Mouse (Mus musculus): ENCODE measurements around the gene Rasgef1a. TPM values are rescaled to one million over a fixed set of nuclear protein-coding genes. Genes with fewer than 3 reads are reported as not detected.

The Rasgef1a gene
- polyA plus RNA-seq, 1 experiment from 2014 or later: 6.5 TPM

- H3K36me3 ChIP-seq (ENCODE audit: control insufficient read depth, insufficient read depth, low read length): no peaks in the 10 kb centered on the region
- H3K27ac ChIP-seq (ENCODE audit: low read depth, low read length): no peak overlapping the region
- ATAC-seq: no peak
- H3K4me2 ChIP-seq (ENCODE audit: low read length): no peak overlapping the region
- 28% methylated on average over 4 of the region's 4 CpGs for WGBS
- H3K27me3 ChIP-seq (replicated peaks; ENCODE audit: control insufficient read depth, insufficient read depth, low read length): no peaks in the 10 kb centered on the region
- H3K9ac ChIP-seq (ENCODE audit: low read depth, low read length): no peak overlapping the region
- no peaks in the 10 kb centered on the region for H3K9me3 ChIP-seq (ENCODE audit: control insufficient read depth, low read length)
- H3K4me1 ChIP-seq (ENCODE audit: control insufficient read depth, insufficient read depth, low read depth, low read length): no peaks in the 10 kb centered on the region
- H3K4me3 ChIP-seq (ENCODE audit: low read length): no peak overlapping the region
These were observed 33.9 kb downstream of the Rasgef1a start for GRCm38 (mm10) chr6:118045180-118045579.

GRCm38 (mm10) chr6:118045892-118046291 is 34.7 kb downstream of the Rasgef1a start:
- ATAC-seq: no peak
- Histone ChIP-seq H3K9ac (ENCODE audit: low read depth, low read length) (no peak overlapping the region), H3K4me1 (ENCODE audit: control insufficient read depth, insufficient read depth, low read depth, low read length) (no peaks in the 10 kb centered on the region), H3K4me2 (ENCODE audit: low read length) (no peak overlapping the region), H3K4me3 (ENCODE audit: low read length) (no peak overlapping the region), H3K27ac (ENCODE audit: low read depth, low read length) (no peak overlapping the region), H3K36me3 (ENCODE audit: control insufficient read depth, insufficient read depth, low read length) (no peaks in the 10 kb centered on the region), H3K27me3 (replicated peaks; ENCODE audit: control insufficient read depth, insufficient read depth, low read length) (no peaks in the 10 kb centered on the region), H3K9me3 (ENCODE audit: control insufficient read depth, low read length) (no peaks in the 10 kb centered on the region)
- WGBS: 67% methylated on average over 7 of the region's 7 CpGs

GRCm38 (mm10) chr6:118046511-118046910 is 35.3 kb downstream of the Rasgef1a start:
- Histone ChIP-seq H3K4me1 (ENCODE audit: control insufficient read depth, insufficient read depth, low read depth, low read length) (no peaks in the 10 kb centered on the region), H3K36me3 (ENCODE audit: control insufficient read depth, insufficient read depth, low read length) (no peaks in the 10 kb centered on the region), H3K9ac (ENCODE audit: low read depth, low read length) (no peak overlapping the region), H3K9me3 (ENCODE audit: control insufficient read depth, low read length) (no peaks in the 10 kb centered on the region), H3K27ac (ENCODE audit: low read depth, low read length) (no peak overlapping the region), H3K27me3 (replicated peaks; ENCODE audit: control insufficient read depth, insufficient read depth, low read length) (no peaks in the 10 kb centered on the region), H3K4me3 (ENCODE audit: low read length) (no peak overlapping the region), H3K4me2 (ENCODE audit: low read length) (no peak overlapping the region)
- ATAC-seq: no peak
- 87% methylated on average over 3 of the region's 3 CpGs for WGBS

GRCm38 (mm10) chr6:118046924-118047323 is 35.7 kb downstream of the Rasgef1a start:
- no peaks in the 10 kb centered on the region for H3K36me3 ChIP-seq (ENCODE audit: control insufficient read depth, insufficient read depth, low read length)
- H3K27me3 ChIP-seq (replicated peaks; ENCODE audit: control insufficient read depth, insufficient read depth, low read length): no peaks in the 10 kb centered on the region
- no peak overlapping the region for H3K27ac ChIP-seq (ENCODE audit: low read depth, low read length)
- H3K9me3 ChIP-seq (ENCODE audit: control insufficient read depth, low read length): no peaks in the 10 kb centered on the region
- H3K4me2 ChIP-seq (ENCODE audit: low read length): no peak overlapping the region
- no peak overlapping the region for H3K9ac ChIP-seq (ENCODE audit: low read depth, low read length)
- no peak overlapping the region for H3K4me3 ChIP-seq (ENCODE audit: low read length)
- no peaks in the 10 kb centered on the region for H3K4me1 ChIP-seq (ENCODE audit: control insufficient read depth, insufficient read depth, low read depth, low read length)
- peak; percentile 58; the same call in 1 of the 2 replicates for ATAC-seq

- Histone ChIP-seq H3K4me2 (ENCODE audit: low read length) (no peak overlapping the region), H3K4me1 (ENCODE audit: control insufficient read depth, insufficient read depth, low read depth, low read length) (no peaks in the 10 kb centered on the region), H3K27ac (ENCODE audit: low read depth, low read length) (no peak overlapping the region), H3K27me3 (replicated peaks; ENCODE audit: control insufficient read depth, insufficient read depth, low read length) (no peaks in the 10 kb centered on the region), H3K36me3 (ENCODE audit: control insufficient read depth, insufficient read depth, low read length) (no peaks in the 10 kb centered on the region), H3K4me3 (ENCODE audit: low read length) (no peak overlapping the region), H3K9ac (ENCODE audit: low read depth, low read length) (no peak overlapping the region), H3K9me3 (ENCODE audit: control insufficient read depth, low read length) (no peaks in the 10 kb centered on the region)
- ATAC-seq: no peak
- 75% methylated on average over 4 of the region's 4 CpGs for WGBS
These were observed 36.7 kb downstream of the Rasgef1a start for GRCm38 (mm10) chr6:118047811-118048505.

GRCm38 (mm10) chr6:118049776-118050175 is 38.5 kb downstream of the Rasgef1a start:
- no peak for ATAC-seq
- Histone ChIP-seq H3K4me2 (ENCODE audit: low read length) (no peak overlapping the region), H3K27ac (ENCODE audit: low read depth, low read length) (no peak overlapping the region), H3K9me3 (ENCODE audit: control insufficient read depth, low read length) (no peaks in the 10 kb centered on the region), H3K9ac (ENCODE audit: low read depth, low read length) (no peak overlapping the region), H3K4me1 (ENCODE audit: control insufficient read depth, insufficient read depth, low read depth, low read length) (no peaks in the 10 kb centered on the region), H3K36me3 (ENCODE audit: control insufficient read depth, insufficient read depth, low read length) (no peaks in the 10 kb centered on the region), H3K27me3 (replicated peaks; ENCODE audit: control insufficient read depth, insufficient read depth, low read length) (no peaks in the 10 kb centered on the region), H3K4me3 (ENCODE audit: low read length) (no peak overlapping the region)
- WGBS: 87% methylated on average over 6 of the region's 6 CpGs

- Histone ChIP-seq H3K27me3 (replicated peaks; ENCODE audit: control insufficient read depth, insufficient read depth, low read length) (no peaks in the 10 kb centered on the region), H3K4me2 (ENCODE audit: low read length) (no peak overlapping the region), H3K4me3 (ENCODE audit: low read length) (no peak overlapping the region), H3K9ac (ENCODE audit: low read depth, low read length) (no peak overlapping the region), H3K4me1 (ENCODE audit: control insufficient read depth, insufficient read depth, low read depth, low read length) (no peaks in the 10 kb centered on the region), H3K9me3 (ENCODE audit: control insufficient read depth, low read length) (no peaks in the 10 kb centered on the region), H3K36me3 (ENCODE audit: control insufficient read depth, insufficient read depth, low read length) (no peaks in the 10 kb centered on the region), H3K27ac (ENCODE audit: low read depth, low read length) (no peak overlapping the region)
- 83% methylated on average over 4 of the region's 4 CpGs for WGBS
- ATAC-seq: no peak
These were observed 40.2 kb downstream of the Rasgef1a start for GRCm38 (mm10) chr6:118051474-118051873.

- Histone ChIP-seq H3K9ac (ENCODE audit: low read depth, low read length) (no peak overlapping the region), H3K27ac (ENCODE audit: low read depth, low read length) (no peak overlapping the region), H3K36me3 (ENCODE audit: control insufficient read depth, insufficient read depth, low read length) (no peaks in the 10 kb centered on the region), H3K4me2 (ENCODE audit: low read length) (no peak overlapping the region), H3K4me1 (ENCODE audit: control insufficient read depth, insufficient read depth, low read depth, low read length) (no peaks in the 10 kb centered on the region), H3K4me3 (ENCODE audit: low read length) (no peak overlapping the region), H3K27me3 (replicated peaks; ENCODE audit: control insufficient read depth, insufficient read depth, low read length) (no peaks in the 10 kb centered on the region), H3K9me3 (ENCODE audit: control insufficient read depth, low read length) (no peaks in the 10 kb centered on the region)
- no peak for ATAC-seq
- WGBS: 78% methylated on average over 10 of the region's 10 CpGs
These were observed 44.0 kb downstream of the Rasgef1a start for GRCm38 (mm10) chr6:118055209-118055608.

GRCm38 (mm10) chr6:118061266-118061665 is 50.0 kb downstream of the Rasgef1a start:
- no peak for ATAC-seq
- Histone ChIP-seq H3K4me1 (ENCODE audit: control insufficient read depth, insufficient read depth, low read depth, low read length) (peaks cover 12% of the 10 kb centered on the region), H3K27me3 (replicated peaks; ENCODE audit: control insufficient read depth, insufficient read depth, low read length) (no peaks in the 10 kb centered on the region; the same call in 1 of the 2 replicates), H3K4me3 (ENCODE audit: low read length) (no peak overlapping the region), H3K36me3 (ENCODE audit: control insufficient read depth, insufficient read depth, low read length) (no peaks in the 10 kb centered on the region), H3K9ac (ENCODE audit: low read depth, low read length) (no peak overlapping the region), H3K27ac (ENCODE audit: low read depth, low read length) (no peak overlapping the region), H3K4me2 (ENCODE audit: low read length) (no peak overlapping the region), H3K9me3 (ENCODE audit: control insufficient read depth, low read length) (no peaks in the 10 kb centered on the region)
- WGBS: 88% methylated on average over 4 of the region's 4 CpGs

Measured in hindbrain, embryonic 16.5 days (tissue).